Mouse (Mus musculus): ENCODE measurements around the gene Rbm20. TPM values are rescaled to one million over a fixed set of nuclear protein-coding genes. Genes with fewer than 3 reads are reported as not detected.

The Rbm20 gene
- polyA plus RNA-seq, 1 experiment from 2014 or later = 0.33 TPM

- WGBS (ENCODE audit: insufficient replicate concordance) = 68% methylated on average over 5 of the region's 5 CpGs
- no peak for DNase-seq
- no peak overlapping the region for H3K4me2 ChIP-seq
- H3K27ac ChIP-seq = no peak overlapping the region
- no peak overlapping the region for H3K4me3 ChIP-seq (replicated peaks)
- no peaks in the 10 kb centered on the region for H3K4me1 ChIP-seq (replicated peaks)
- H3K27me3 ChIP-seq = 0 out of 2 replicates have a peak, but pooled peaks cover 3% of the 10 kb centered on the region
- no peak for ATAC-seq (ENCODE audit: low read depth)
- H3K9me3 ChIP-seq (replicated peaks) = no peaks in the 10 kb centered on the region
- H3K36me3 ChIP-seq = no peaks in the 10 kb centered on the region
- H3K9ac ChIP-seq = no peak overlapping the region
These were observed 46.9 kb downstream of the Rbm20 start for GRCm38 (mm10) chr19:53724053-53724452.

GRCm38 (mm10) chr19:53726340-53726739, 49.2 kb downstream of the Rbm20 start:
- H3K4me3 ChIP-seq (replicated peaks) = no peak overlapping the region
- H3K36me3 ChIP-seq = no peaks in the 10 kb centered on the region
- no peaks in the 10 kb centered on the region for H3K4me1 ChIP-seq (replicated peaks)
- no peak for DNase-seq
- H3K9ac ChIP-seq = no peak overlapping the region
- ATAC-seq (ENCODE audit: low read depth) = no peak
- no peak overlapping the region for H3K27ac ChIP-seq
- H3K27me3 ChIP-seq = 0 out of 2 replicates have a peak, but pooled peaks cover 3% of the 10 kb centered on the region
- H3K9me3 ChIP-seq (replicated peaks) = no peaks in the 10 kb centered on the region
- H3K4me2 ChIP-seq = no peak overlapping the region
- 43% methylated on average over 12 of the region's 12 CpGs for WGBS (ENCODE audit: insufficient replicate concordance)

GRCm38 (mm10) chr19:53726755-53727154, 49.6 kb downstream of the Rbm20 start:
- Histone ChIP-seq H3K27me3 (0 out of 2 replicates have a peak, but pooled peaks cover 3% of the 10 kb centered on the region), H3K27ac (no peak overlapping the region), H3K4me1 (replicated peaks) (no peaks in the 10 kb centered on the region), H3K9me3 (replicated peaks) (no peaks in the 10 kb centered on the region), H3K4me2 (no peak overlapping the region), H3K4me3 (replicated peaks) (no peak overlapping the region), H3K9ac (no peak overlapping the region), H3K36me3 (no peaks in the 10 kb centered on the region)
- 60% methylated on average over 11 of the region's 11 CpGs for WGBS (ENCODE audit: insufficient replicate concordance)
- DNase-seq = no peak
- no peak for ATAC-seq (ENCODE audit: low read depth)

- H3K9ac ChIP-seq = no peak overlapping the region
- no peaks in the 10 kb centered on the region for H3K4me1 ChIP-seq (replicated peaks)
- H3K4me3 ChIP-seq (replicated peaks) = no peak overlapping the region
- 46% methylated on average over 4 of the region's 4 CpGs for WGBS (ENCODE audit: insufficient replicate concordance)
- H3K36me3 ChIP-seq = no peaks in the 10 kb centered on the region
- DNase-seq (no peak), ATAC-seq (ENCODE audit: low read depth) (no peak)
- H3K4me2 ChIP-seq = no peak overlapping the region
- H3K27ac ChIP-seq = no peak overlapping the region
- H3K27me3 ChIP-seq = 0 out of 2 replicates have a peak, but pooled peaks cover 3% of the 10 kb centered on the region
- no peaks in the 10 kb centered on the region for H3K9me3 ChIP-seq (replicated peaks)
These were observed 50.2 kb downstream of the Rbm20 start for GRCm38 (mm10) chr19:53727277-53727676.

- H3K4me2 ChIP-seq = no peak overlapping the region
- H3K4me1 ChIP-seq (replicated peaks) = no peaks in the 10 kb centered on the region
- 0 out of 2 replicates have a peak, but pooled peaks cover 3% of the 10 kb centered on the region for H3K27me3 ChIP-seq
- whole genome bisulfite sequencing (ENCODE audit: insufficient replicate concordance) = 68% methylated on average over 9 of the region's 9 CpGs
- H3K9ac ChIP-seq = no peak overlapping the region
- no peak for ATAC-seq (ENCODE audit: low read depth)
- no peak overlapping the region for H3K27ac ChIP-seq
- no peak overlapping the region for H3K4me3 ChIP-seq (replicated peaks)
- H3K9me3 ChIP-seq (replicated peaks) = no peaks in the 10 kb centered on the region
- no peaks in the 10 kb centered on the region for H3K36me3 ChIP-seq
- no peak for DNase-seq
These were observed 51.0 kb downstream of the Rbm20 start for GRCm38 (mm10) chr19:53727886-53728669.

- no peak overlapping the region for H3K9ac ChIP-seq
- 65% methylated on average over 10 of the region's 10 CpGs for WGBS (ENCODE audit: insufficient replicate concordance)
- H3K36me3 ChIP-seq = no peaks in the 10 kb centered on the region
- no peak for DNase-seq
- H3K4me1 ChIP-seq (replicated peaks) = no peaks in the 10 kb centered on the region
- no peak overlapping the region for H3K4me2 ChIP-seq
- no peak overlapping the region for H3K27ac ChIP-seq
- ATAC-seq (ENCODE audit: low read depth) = no peak
- H3K4me3 ChIP-seq (replicated peaks) = no peak overlapping the region
- 0 out of 2 replicates have a peak, but pooled peaks cover 3% of the 10 kb centered on the region for H3K27me3 ChIP-seq
- H3K9me3 ChIP-seq (replicated peaks) = no peaks in the 10 kb centered on the region
These were observed 52.8 kb downstream of the Rbm20 start for GRCm38 (mm10) chr19:53729919-53730318.

GRCm38 (mm10) chr19:53731761-53732201, 54.7 kb downstream of the Rbm20 start:
- H3K4me1 ChIP-seq (replicated peaks) = no peaks in the 10 kb centered on the region
- no peaks in the 10 kb centered on the region for H3K27me3 ChIP-seq
- no peaks in the 10 kb centered on the region for H3K36me3 ChIP-seq
- no peak overlapping the region for H3K9ac ChIP-seq
- 39% methylated on average over 8 of the region's 8 CpGs for WGBS (ENCODE audit: insufficient replicate concordance)
- no peak overlapping the region for H3K27ac ChIP-seq
- DNase-seq = no peak
- no peak overlapping the region for H3K4me2 ChIP-seq
- no peaks in the 10 kb centered on the region for H3K9me3 ChIP-seq (replicated peaks)
- no peak; the same call in 1 of the 2 replicates for ATAC-seq (ENCODE audit: low read depth)
- no peak overlapping the region for H3K4me3 ChIP-seq (replicated peaks)

GRCm38 (mm10) chr19:53734845-53735244, 57.7 kb downstream of the Rbm20 start:
- H3K36me3 ChIP-seq = no peaks in the 10 kb centered on the region
- 45% methylated on average over 5 of the region's 5 CpGs for WGBS (ENCODE audit: insufficient replicate concordance)
- H3K27me3 ChIP-seq = no peaks in the 10 kb centered on the region
- H3K9ac ChIP-seq = no peak overlapping the region
- no peaks in the 10 kb centered on the region for H3K4me1 ChIP-seq (replicated peaks)
- no peaks in the 10 kb centered on the region for H3K9me3 ChIP-seq (replicated peaks)
- no peak overlapping the region for H3K4me2 ChIP-seq
- ATAC-seq (ENCODE audit: low read depth) = no peak
- no peak overlapping the region for H3K27ac ChIP-seq
- no peak overlapping the region for H3K4me3 ChIP-seq (replicated peaks)
- DNase-seq = no peak

- H3K4me2 ChIP-seq = no peak overlapping the region
- no peaks in the 10 kb centered on the region for H3K36me3 ChIP-seq
- no peak for ATAC-seq (ENCODE audit: low read depth)
- H3K4me3 ChIP-seq (replicated peaks) = no peak overlapping the region
- no peak for DNase-seq
- H3K9me3 ChIP-seq (replicated peaks) = no peaks in the 10 kb centered on the region
- no peaks in the 10 kb centered on the region for H3K4me1 ChIP-seq (replicated peaks)
- no peaks in the 10 kb centered on the region for H3K27me3 ChIP-seq
- H3K9ac ChIP-seq = no peak overlapping the region
- no peak overlapping the region for H3K27ac ChIP-seq
- WGBS (ENCODE audit: insufficient replicate concordance) = 78% methylated on average over 6 of the region's 6 CpGs
These were observed 61.6 kb downstream of the Rbm20 start for GRCm38 (mm10) chr19:53738701-53739131.

- ATAC-seq (ENCODE audit: low read depth) = no peak
- no peak overlapping the region for H3K4me3 ChIP-seq (replicated peaks)
- 73% methylated on average over 8 of the region's 8 CpGs for WGBS (ENCODE audit: insufficient replicate concordance)
- DNase-seq = no peak
- H3K27me3 ChIP-seq = no peaks in the 10 kb centered on the region
- H3K4me1 ChIP-seq (replicated peaks) = no peaks in the 10 kb centered on the region
- no peak overlapping the region for H3K27ac ChIP-seq
- no peak overlapping the region for H3K9ac ChIP-seq
- H3K36me3 ChIP-seq = no peaks in the 10 kb centered on the region
- H3K4me2 ChIP-seq = no peak overlapping the region
- H3K9me3 ChIP-seq (replicated peaks) = no peaks in the 10 kb centered on the region
These were observed 62.6 kb downstream of the Rbm20 start for GRCm38 (mm10) chr19:53739570-53740266.

- Histone ChIP-seq H3K9ac (no peak overlapping the region), H3K9me3 (replicated peaks) (no peaks in the 10 kb centered on the region), H3K36me3 (no peaks in the 10 kb centered on the region), H3K4me3 (replicated peaks) (no peak overlapping the region), H3K27me3 (no peaks in the 10 kb centered on the region), H3K27ac (no peak overlapping the region), H3K4me2 (no peak overlapping the region), H3K4me1 (replicated peaks) (no peaks in the 10 kb centered on the region)
- peak; percentile 34; the same call in 1 of the 2 replicates for ATAC-seq (ENCODE audit: low read depth)
- 69% methylated on average over 1 of the region's 1 CpGs for WGBS (ENCODE audit: insufficient replicate concordance)
- DNase-seq = no peak
These were observed 63.8 kb downstream of the Rbm20 start for GRCm38 (mm10) chr19:53740750-53741380.
